ENCODE assay signal across 11 mouse cellular contexts in the genomic region with DNA sequence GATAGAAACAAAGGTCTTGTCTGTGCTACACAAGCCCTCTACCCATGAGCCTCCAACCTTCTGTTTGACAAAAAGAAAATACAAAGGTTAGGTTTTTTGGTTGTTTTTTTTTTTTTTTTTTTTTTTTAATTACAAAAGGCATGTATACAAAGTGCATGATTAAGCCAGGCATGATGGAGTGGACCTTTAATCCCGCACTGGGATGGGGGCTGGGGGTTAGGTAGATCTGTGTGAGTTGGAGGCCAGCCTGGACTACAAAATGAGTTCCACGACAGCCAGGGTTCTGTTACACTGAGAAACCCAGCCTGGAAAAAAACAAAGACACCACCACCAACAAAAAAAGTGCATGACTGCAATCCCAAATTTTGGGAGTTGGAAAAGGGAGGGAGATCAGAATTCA. TPM values are rescaled to one million over a fixed set of nuclear protein-coding genes. Genes with fewer than 3 reads are reported as not detected.
DNase-seq lines count a peak whose midpoint lies in the region; ATAC-seq and TF ChIP-seq lines count a peak whose summit lies in the region.
"Had no signal": no experiment of that assay in that cellular context is flagged by ENCODE, and none has a peak within 500 bp of the region (broad histone marks: within the 10 kb centered on the region; RNA-seq: fewer than 3 reads in every experiment).

No protein-coding gene starts in this region.

- no peaks in the 10 kb centered on the region for H3K9me3 ChIP-seq in midbrain, embryonic 10.5 days (replicated peaks)
- no peaks in the 10 kb centered on the region for H3K9me3 ChIP-seq in midbrain, embryonic 11.5 days (ENCODE audit: control insufficient read depth, low read length)
- H3K9me3 ChIP-seq in limb, embryonic 14.5 days (ENCODE audit: control insufficient read depth, low read length), result no peaks in the 10 kb centered on the region
- H3K9me3 ChIP-seq in stomach, postnatal 0 days (ENCODE audit: control insufficient read depth, low read length), result no peaks in the 10 kb centered on the region

- H3K4me2 ChIP-seq in midbrain, embryonic 11.5 days, result no peak overlapping the region
- peak overlapping the region; percentile 83; the same call in 1 of the 2 replicates for H3K4me2 ChIP-seq in limb, embryonic 14.5 days (replicated peaks; ENCODE audit: low read depth, low read length, severe bottlenecking)
- no peak overlapping the region for H3K4me2 ChIP-seq in stomach, postnatal 0 days (replicated peaks; ENCODE audit: low read depth)

- no peak for ATAC-seq in midbrain, embryonic 11.5 days (ENCODE audit: low FRiP score)
- no peak for ATAC-seq in limb, embryonic 14.5 days (ENCODE audit: low FRiP score, low read depth)
- ATAC-seq in stomach, postnatal 0 days (ENCODE audit: low FRiP score, low TSS enrichment), result no peak
- no peak for ATAC-seq in frontal cortex, adult (ENCODE audit: low TSS enrichment)
- ATAC-seq: CD4-positive, CD25-positive, alpha-beta regulatory T cell, adult 4 months had no signal

- WGBS in midbrain, embryonic 10.5 days, result 89% methylated on average over 2 of the region's 2 CpGs
- 89% methylated on average over 2 of the region's 2 CpGs for WGBS in midbrain, embryonic 11.5 days
- WGBS in limb, embryonic 14.5 days, result 90% methylated on average over 2 of the region's 2 CpGs
- 79% methylated on average over 2 of the region's 2 CpGs for whole genome bisulfite sequencing in stomach, postnatal 0 days

- TF ChIP-seq EP300 in stomach, postnatal 0 days (optimal IDR thresholded peaks at IDR 0.05), result no peak

- no peak for TF ChIP-seq POLR2A in limb, embryonic 14.5 days (IDR thresholded peaks at IDR 0.05; ENCODE audit: borderline replicate concordance, extremely low read depth, insufficient read depth, insufficient read length)

- peak; percentile 73 for DNase-seq in heart, adult 11 months
- DNase-seq in heart, adult 9 months (ENCODE audit: low spot score in 2 of 2), result no peak
- DNase-seq in midbrain, embryonic 10.5 days (ENCODE audit: low spot score), result no peak
- no peak for DNase-seq in midbrain, embryonic 11.5 days (ENCODE audit: low spot score, missing footprints)
- no peak for DNase-seq in limb, embryonic 14.5 days (ENCODE audit: low spot score)
- no peak for DNase-seq in stomach, postnatal 0 days (ENCODE audit: low spot score)
- DNase-seq in thymus, postnatal 0 days (ENCODE audit: low spot score), result no peak
- DNase-seq: adrenal gland, postnatal 25 days; kidney, adult 9 months had no signal

- H3K27me3 ChIP-seq in midbrain, embryonic 10.5 days (ENCODE audit: low read depth, poor library complexity, severe bottlenecking), result no peaks in the 10 kb centered on the region
- no peaks in the 10 kb centered on the region for H3K27me3 ChIP-seq in midbrain, embryonic 11.5 days (ENCODE audit: control insufficient read depth, insufficient read depth, low read length)
- no peaks in the 10 kb centered on the region for H3K27me3 ChIP-seq in limb, embryonic 14.5 days (ENCODE audit: control insufficient read depth, insufficient read depth, low read length)
- no peaks in the 10 kb centered on the region for H3K27me3 ChIP-seq in stomach, postnatal 0 days (ENCODE audit: control insufficient read depth, insufficient read depth, low read length)

- TF ChIP-seq CTCF in stomach, postnatal 0 days (IDR thresholded peaks at IDR 0.05; ENCODE audit: low read depth), result no peak

- peaks cover 25% of the 10 kb centered on the region for H3K36me3 ChIP-seq in midbrain, embryonic 10.5 days
- no peaks in the 10 kb centered on the region for H3K36me3 ChIP-seq in midbrain, embryonic 11.5 days (ENCODE audit: control insufficient read depth, insufficient read depth, low read length)
- H3K36me3 ChIP-seq in limb, embryonic 14.5 days (ENCODE audit: control insufficient read depth, insufficient read depth, low read length), result peaks cover 6% of the 10 kb centered on the region; the same call in 1 of the 2 replicates
- H3K36me3 ChIP-seq in stomach, postnatal 0 days (ENCODE audit: control insufficient read depth, insufficient read depth, low read length), result no peaks in the 10 kb centered on the region

- peak overlapping the region; percentile 96; the same call in 1 of the 2 replicates for H3K27ac ChIP-seq in midbrain, embryonic 10.5 days (replicated peaks)
- H3K27ac ChIP-seq in midbrain, embryonic 11.5 days (ENCODE audit: low read depth, low read length), result no peak overlapping the region
- 0 out of 2 replicates have a peak overlapping the region, but pooled peaks have one; percentile 89 for H3K27ac ChIP-seq in limb, embryonic 14.5 days (replicated peaks; ENCODE audit: low read depth, low read length)
- H3K27ac ChIP-seq in stomach, postnatal 0 days (replicated peaks), result peak overlapping the region; percentile 96

- no peak overlapping the region for H3K9ac ChIP-seq in midbrain, embryonic 11.5 days (ENCODE audit: low read length)
- no peak overlapping the region for H3K9ac ChIP-seq in limb, embryonic 14.5 days (ENCODE audit: low read depth, low read length, severe bottlenecking)
- H3K9ac ChIP-seq in stomach, postnatal 0 days (ENCODE audit: low read length), result no peak overlapping the region

- peaks cover 38% of the 10 kb centered on the region for H3K4me1 ChIP-seq in midbrain, embryonic 10.5 days
- H3K4me1 ChIP-seq in midbrain, embryonic 11.5 days (ENCODE audit: control insufficient read depth, insufficient read depth, low read length), result peaks cover 22% of the 10 kb centered on the region
- peaks cover 11% of the 10 kb centered on the region for H3K4me1 ChIP-seq in limb, embryonic 14.5 days (ENCODE audit: control insufficient read depth, insufficient read depth, low read length)
- peaks cover 7% of the 10 kb centered on the region for H3K4me1 ChIP-seq in stomach, postnatal 0 days (replicated peaks; ENCODE audit: control insufficient read depth, insufficient read depth)

- H3K4me3 ChIP-seq in midbrain, embryonic 10.5 days, result peak overlapping the region; percentile 93; the same call in 1 of the 2 replicates
- H3K4me3 ChIP-seq in midbrain, embryonic 11.5 days (ENCODE audit: low read depth, low read length), result no peak overlapping the region
- H3K4me3 ChIP-seq in limb, embryonic 14.5 days (replicated peaks; ENCODE audit: low read length), result no peak overlapping the region
- H3K4me3 ChIP-seq in stomach, postnatal 0 days (ENCODE audit: low read depth, low read length), result no peak overlapping the region

RNA-seq across cellular contexts. Expression of a gene that starts 1.4 kb away (rescaled TPM):
- 427 and 470 TPM in 2 replicates for polyA plus RNA-seq in midbrain, embryonic 10.5 days (2016; fragmentation: Nextera tagmentation; extraction: Ambion mirVana)
- polyA plus RNA-seq in midbrain, embryonic 11.5 days (2014; fragmentation: Nextera tagmentation; extraction: Ambion mirVana), result 410 and 416 TPM in 2 replicates
- polyA plus RNA-seq in limb, embryonic 14.5 days (2012; rRNA removed), result 124 and 170 TPM in 2 replicates
- polyA plus RNA-seq in limb, embryonic 14.5 days (2014; fragmentation: Nextera tagmentation; extraction: Ambion mirVana), result 200 and 205 TPM in 2 replicates
- polyA plus RNA-seq in stomach, postnatal 0 days (2015; fragmentation: Nextera tagmentation; extraction: Ambion mirVana), result 67.9 and 69.7 TPM in 2 replicates
- 149 and 196 TPM in 2 replicates for polyA plus RNA-seq in thymus, postnatal 0 days (2015; fragmentation: Nextera tagmentation; extraction: Ambion mirVana)

RNA-seq across cellular contexts. Expression of a gene that starts 15.4 kb away (rescaled TPM):
- 2.2 and 2.9 TPM in 2 replicates for polyA plus RNA-seq in midbrain, embryonic 10.5 days (2016; fragmentation: Nextera tagmentation; extraction: Ambion mirVana)
- 2.2 and 3.0 TPM in 2 replicates for polyA plus RNA-seq in midbrain, embryonic 11.5 days (2014; fragmentation: Nextera tagmentation; extraction: Ambion mirVana)
- 24.6 and 27.4 TPM in 2 replicates for polyA plus RNA-seq in limb, embryonic 14.5 days (2012; rRNA removed)
- polyA plus RNA-seq in limb, embryonic 14.5 days (2014; fragmentation: Nextera tagmentation; extraction: Ambion mirVana), result 16.6 and 19.7 TPM in 2 replicates
- 16.8 and 20.5 TPM in 2 replicates for polyA plus RNA-seq in stomach, postnatal 0 days (2015; fragmentation: Nextera tagmentation; extraction: Ambion mirVana)
- 15.3 and 16.6 TPM in 2 replicates for polyA plus RNA-seq in thymus, postnatal 0 days (2015; fragmentation: Nextera tagmentation; extraction: Ambion mirVana)

RNA-seq across cellular contexts. Expression of a gene that starts 21.9 kb away (rescaled TPM):
- 8.5 and 10.3 TPM in 2 replicates for polyA plus RNA-seq in midbrain, embryonic 10.5 days (2016; fragmentation: Nextera tagmentation; extraction: Ambion mirVana)
- polyA plus RNA-seq in midbrain, embryonic 11.5 days (2014; fragmentation: Nextera tagmentation; extraction: Ambion mirVana), result 6.7 and 7.3 TPM in 2 replicates
- 10.1 and 13.1 TPM in 2 replicates for polyA plus RNA-seq in limb, embryonic 14.5 days (2012; rRNA removed)
- polyA plus RNA-seq in limb, embryonic 14.5 days (2014; fragmentation: Nextera tagmentation; extraction: Ambion mirVana), result 10.2 and 10.8 TPM in 2 replicates
- 7.6 and 8.1 TPM in 2 replicates for polyA plus RNA-seq in stomach, postnatal 0 days (2015; fragmentation: Nextera tagmentation; extraction: Ambion mirVana)
- polyA plus RNA-seq in thymus, postnatal 0 days (2015; fragmentation: Nextera tagmentation; extraction: Ambion mirVana), result 217 and 226 TPM in 2 replicates

RNA-seq across cellular contexts. Expression of a gene that starts 45.2 kb away (rescaled TPM):
- polyA plus RNA-seq in midbrain, embryonic 10.5 days (2016; fragmentation: Nextera tagmentation; extraction: Ambion mirVana), result 9.5 and 11.3 TPM in 2 replicates
- 10.0 and 10.2 TPM in 2 replicates for polyA plus RNA-seq in midbrain, embryonic 11.5 days (2014; fragmentation: Nextera tagmentation; extraction: Ambion mirVana)
- polyA plus RNA-seq in limb, embryonic 14.5 days (2012; rRNA removed), result 15.1 and 19.9 TPM in 2 replicates
- 10.7 and 12.0 TPM in 2 replicates for polyA plus RNA-seq in limb, embryonic 14.5 days (2014; fragmentation: Nextera tagmentation; extraction: Ambion mirVana)
- polyA plus RNA-seq in stomach, postnatal 0 days (2015; fragmentation: Nextera tagmentation; extraction: Ambion mirVana), result 10.0 and 10.1 TPM in 2 replicates
- polyA plus RNA-seq in thymus, postnatal 0 days (2015; fragmentation: Nextera tagmentation; extraction: Ambion mirVana), result 5.2 and 5.8 TPM in 2 replicates

RNA-seq across cellular contexts. Expression of a gene that starts 45.3 kb away (rescaled TPM):
- 19.1 and 20.3 TPM in 2 replicates for polyA plus RNA-seq in midbrain, embryonic 10.5 days (2016; fragmentation: Nextera tagmentation; extraction: Ambion mirVana)
- 14.4 and 19.5 TPM in 2 replicates for polyA plus RNA-seq in midbrain, embryonic 11.5 days (2014; fragmentation: Nextera tagmentation; extraction: Ambion mirVana)
- 22.1 and 27.7 TPM in 2 replicates for polyA plus RNA-seq in limb, embryonic 14.5 days (2012; rRNA removed)
- polyA plus RNA-seq in limb, embryonic 14.5 days (2014; fragmentation: Nextera tagmentation; extraction: Ambion mirVana), result 21.5 and 21.9 TPM in 2 replicates
- 21.1 and 21.2 TPM in 2 replicates for polyA plus RNA-seq in stomach, postnatal 0 days (2015; fragmentation: Nextera tagmentation; extraction: Ambion mirVana)
- 32.4 and 34.6 TPM in 2 replicates for polyA plus RNA-seq in thymus, postnatal 0 days (2015; fragmentation: Nextera tagmentation; extraction: Ambion mirVana)

Comparison
In these comparisons a context has a peak if more than half of its experiments do, and no peak if none do; other contexts are left out.
1. RNA of a gene that starts 21.9 kb away (polyA plus RNA-seq): 217 to 226 TPM in thymus, postnatal 0 days; 8.5 to 10.3 TPM in midbrain, embryonic 10.5 days, 10.1 to 13.1 TPM in limb, embryonic 14.5 days, 7.6 to 8.1 TPM in stomach, postnatal 0 days and 6.7 to 7.3 TPM in midbrain, embryonic 11.5 days; every median in the first group is over 10 times any median in the second.